Mouse (Mus musculus): ENCODE data around the gene Fam163a. TPM values are rescaled to one million over a fixed set of nuclear protein-coding genes. Genes with fewer than 3 reads are reported as not detected.
A peak's percentile ranks its signal among the peaks of the same experiment; 100 is the strongest.

Fam163a gene
- total and polyA plus RNA-seq, 3 experiments = not detected

- no peak for TF ChIP-seq MAX (IDR thresholded peaks at IDR 0.05; ENCODE audit: low read length)
- no peak for TF ChIP-seq POLR2A (IDR thresholded peaks at IDR 0.05; ENCODE audit: control insufficient read depth in 1 of 2, insufficient read depth in 1 of 2, low read depth in 1 of 2, low read length in 2 of 2, poor library complexity in 1 of 2)
Observed at GRCm38 (mm10) chr1:156041451-156042241, 163.2 kb downstream of the Fam163a start (continued).

GRCm38 (mm10) chr1:156040731-156041401 is 164.0 kb downstream of the Fam163a start:
- Histone ChIP-seq H3K9ac (ENCODE audit: control insufficient read depth, low read depth, low read length, poor library complexity, severe bottlenecking) (peak overlapping the region; percentile 66), H3K36me3 (ENCODE audit: control insufficient read depth in 1 of 2, insufficient read depth in 2 of 2, low read length in 2 of 2) (peaks cover 8 to 20% of the 10 kb centered on the region in 2 experiments), H3K79me2 (ENCODE audit: control insufficient read depth, insufficient read depth, low read length, poor library complexity) (peaks cover 42% of the 10 kb centered on the region), H3K4me3 (ENCODE audit: control insufficient read depth in 1 of 2, insufficient read depth in 1 of 2, low read depth in 2 of 2, low read length in 2 of 2) (peak overlapping the region; percentile 65 to 88), H3K27ac (ENCODE audit: control insufficient read depth, low read depth, low read length) (peak overlapping the region; percentile 46), H3K9me3 (replicated peaks; ENCODE audit: insufficient read depth, low read length) (no peaks in the 10 kb centered on the region), H3K27me3 (ENCODE audit: control insufficient read depth in 1 of 2, insufficient read depth in 2 of 2, low read length in 2 of 2) (no peaks in the 10 kb centered on the region), H3K4me1 (ENCODE audit: control insufficient read depth in 1 of 2, insufficient read depth in 2 of 2, low read length in 2 of 2) (peaks cover 5 to 12% of the 10 kb centered on the region in 2 experiments)
- peak; percentile 98 for DNase-seq (ENCODE audit: low read depth, low spot score)
- TF ChIP-seq TCF12 (IDR thresholded peaks at IDR 0.05; ENCODE audit: low read depth, low read length) (peak; percentile 72), MAFK (IDR thresholded peaks at IDR 0.05; ENCODE audit: borderline replicate concordance, low read depth, low read length) (no peak), TAL1 (IDR thresholded peaks at IDR 0.05; ENCODE audit: low read length) (no peak), ETS1 (IDR thresholded peaks at IDR 0.05; ENCODE audit: low read depth, low read length) (peak; percentile 60; the same call in 1 of the 2 replicates), E2F4 (IDR thresholded peaks at IDR 0.05; ENCODE audit: borderline replicate concordance, low read depth, low read length) (no peak), EP300 (IDR thresholded peaks at IDR 0.05; ENCODE audit: low read depth in 1 of 2, low read length in 2 of 2) (no peak), GABPA (IDR thresholded peaks at IDR 0.05; ENCODE audit: low read depth, low read length) (no peak), KAT2A (conservative IDR thresholded peaks at IDR 0.05; ENCODE audit: low read depth, low read length) (no peak; the same call in 1 of the 2 replicates), ZC3H11A (IDR thresholded peaks at IDR 0.05; ENCODE audit: low read depth, low read length) (no peak), GATA1 (IDR thresholded peaks at IDR 0.05; ENCODE audit: low read depth, low read length) (peak; percentile 41), CTCF (IDR thresholded peaks at IDR 0.05 in 2 of 3, conservative IDR thresholded peaks at IDR 0.05 in 1 of 3; ENCODE audit: control insufficient read depth in 1 of 3, insufficient read depth in 1 of 3, low read depth in 2 of 3, low read length in 3 of 3, poor library complexity in 1 of 3, severe bottlenecking in 1 of 3) (no peak), BHLHE40 (IDR thresholded peaks at IDR 0.05; ENCODE audit: borderline replicate concordance, low read depth, low read length) (peak; percentile 5; the same call in 1 of the 2 replicates), CHD2 (IDR thresholded peaks at IDR 0.05; ENCODE audit: low read length) (peak; percentile 63), USF2 (IDR thresholded peaks at IDR 0.05; ENCODE audit: borderline replicate concordance in 1 of 2, insufficient read depth in 1 of 2, low read depth in 1 of 2, low read length in 2 of 2) (peak; percentile 40 to 81; a peak in 3 of 4 replicates), ZKSCAN1 (IDR thresholded peaks at IDR 0.05; ENCODE audit: low read depth, low read length) (no peak), MAX (IDR thresholded peaks at IDR 0.05; ENCODE audit: low read length) (peak; percentile 91), MXI1 (IDR thresholded peaks at IDR 0.05; ENCODE audit: low read depth, low read length) (peak; percentile 95), HCFC1 (IDR thresholded peaks at IDR 0.05; ENCODE audit: low read depth, low read length) (peak; percentile 90), CHD1 (IDR thresholded peaks at IDR 0.05; ENCODE audit: low read depth, low read length) (no peak), SMC3 (IDR thresholded peaks at IDR 0.05; ENCODE audit: low read depth, low read length) (no peak), SIN3A (IDR thresholded peaks at IDR 0.05; ENCODE audit: low read length) (peak; percentile 92), NRF1 (IDR thresholded peaks at IDR 0.05; ENCODE audit: insufficient read depth, low read depth, low read length, poor library complexity, severe bottlenecking) (no peak), ELF1 (IDR thresholded peaks at IDR 0.05; ENCODE audit: low read depth, low read length) (peak; percentile 61), POLR2A (IDR thresholded peaks at IDR 0.05; ENCODE audit: control insufficient read depth in 1 of 2, insufficient read depth in 1 of 2, low read depth in 1 of 2, low read length in 2 of 2, poor library complexity in 1 of 2) (peak; percentile 73 to 100; a peak in 3 of 4 replicates), MYB (IDR thresholded peaks at IDR 0.05; ENCODE audit: low read depth, low read length) (no peak), ZMIZ1 (IDR thresholded peaks at IDR 0.05; ENCODE audit: low read depth, low read length) (peak; percentile 95), TBP (IDR thresholded peaks at IDR 0.05; ENCODE audit: low read depth, low read length) (peak; percentile 91), NELFE (IDR thresholded peaks at IDR 0.05; ENCODE audit: low read depth, low read length) (peak; percentile 99), USF1 (IDR thresholded peaks at IDR 0.05; ENCODE audit: low read depth, low read length) (peak; percentile 97), RAD21 (IDR thresholded peaks at IDR 0.05; ENCODE audit: low read depth, low read length) (no peak), MAZ (IDR thresholded peaks at IDR 0.05; ENCODE audit: low read depth, low read length) (peak; percentile 74; the same call in 1 of the 2 replicates), RCOR1 (IDR thresholded peaks at IDR 0.05; ENCODE audit: low read depth, low read length) (no peak)
